Mouse (Mus musculus) lung, postnatal 0 days (tissue): ENCODE data around the gene Ankar.

ENCODE experiments used
- CTCF ChIP-seq: IDR thresholded peaks from 2 replicates; pipeline ENCODE4 v1.5.1; 2016; ENCODE audit warnings: antibody characterized with exemption, mild to moderate bottlenecking
- EP300 ChIP-seq: IDR thresholded peaks from 2 replicates; pipeline ENCODE4 v1.6.1; 2016; ENCODE audit warnings: antibody characterized with exemption, mild to moderate bottlenecking, control low read depth

- no peak for TF ChIP-seq CTCF
- no peak for TF ChIP-seq EP300
Observed at GRCm38 (mm10) chr1:72720115-72720725, 19.8 kb upstream of the Ankar start.
